Mouse (Mus musculus) cerebellum, adult (tissue): ENCODE results near the gene Ppan.

Experiments used
- ATAC-seq: cut with Nextera tagmentation; 2 replicates; pipeline ENCODE4 v1.9.2; 2017; ENCODE audit warnings: mild to moderate bottlenecking, moderate library complexity, mixed read lengths; ENCODE audit not compliant: insufficient number of reproducible peaks, low FRiP score, low TSS enrichment

Gene Ppan

DNA sequence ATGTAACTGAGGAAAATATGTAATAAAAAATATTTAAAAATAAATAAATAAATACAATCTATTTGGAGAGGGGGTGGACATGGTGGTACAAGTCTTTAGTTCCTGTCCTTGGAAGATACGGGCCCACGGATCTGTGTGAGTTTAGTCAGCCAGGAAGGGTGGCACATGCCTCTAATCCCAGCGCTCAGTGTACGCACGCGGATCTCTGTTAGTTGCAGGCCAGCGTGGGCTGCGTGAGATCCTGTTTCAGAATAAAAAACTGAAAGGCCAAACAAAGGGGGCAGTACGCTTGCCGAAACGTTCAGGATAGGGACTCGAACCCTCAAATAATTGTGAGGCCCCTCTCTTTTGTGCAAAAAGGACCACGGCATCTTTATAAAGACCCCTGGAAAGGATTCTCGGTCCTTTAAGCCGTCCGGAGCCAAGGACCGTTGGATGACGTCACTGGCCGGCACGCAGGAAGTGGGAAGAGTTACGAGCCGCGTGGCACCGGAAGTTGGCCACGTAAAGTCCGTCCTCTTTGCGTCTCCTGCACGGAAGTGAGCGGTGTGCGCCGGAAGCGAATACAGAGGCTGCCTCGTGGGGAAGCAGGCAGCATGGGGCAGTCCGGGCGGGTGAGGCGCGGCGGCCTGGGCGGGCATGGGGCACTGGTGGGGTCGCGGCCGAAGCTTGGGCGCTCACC, at the start of gene Ppan:
Gene Ppan, plus strand, starts transcription at position 472 of the 682 bp plus-strand sequence.
- peak; percentile 97 for ATAC-seq

DNA sequence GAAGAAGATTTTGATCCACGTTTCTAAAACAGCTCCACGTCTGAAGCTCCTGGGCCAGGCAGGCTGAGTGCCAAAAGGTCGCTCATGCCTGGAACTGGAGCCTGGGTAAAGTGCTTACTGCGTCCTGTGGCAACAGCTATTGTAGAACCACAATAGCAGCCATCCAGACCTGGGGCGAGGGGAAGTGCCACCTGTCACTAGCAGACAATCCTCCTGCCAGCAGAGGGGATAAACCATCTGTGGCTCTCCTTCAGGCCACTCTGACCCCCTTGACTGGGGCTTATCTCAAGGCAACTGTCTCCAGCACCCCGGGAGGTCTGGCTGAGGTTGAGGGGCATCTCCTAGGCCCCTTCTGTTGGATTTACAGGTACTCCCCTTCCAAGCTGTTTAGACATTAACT, 49.0 kb upstream of the Ppan start:
- ATAC-seq: no peak

DNA sequence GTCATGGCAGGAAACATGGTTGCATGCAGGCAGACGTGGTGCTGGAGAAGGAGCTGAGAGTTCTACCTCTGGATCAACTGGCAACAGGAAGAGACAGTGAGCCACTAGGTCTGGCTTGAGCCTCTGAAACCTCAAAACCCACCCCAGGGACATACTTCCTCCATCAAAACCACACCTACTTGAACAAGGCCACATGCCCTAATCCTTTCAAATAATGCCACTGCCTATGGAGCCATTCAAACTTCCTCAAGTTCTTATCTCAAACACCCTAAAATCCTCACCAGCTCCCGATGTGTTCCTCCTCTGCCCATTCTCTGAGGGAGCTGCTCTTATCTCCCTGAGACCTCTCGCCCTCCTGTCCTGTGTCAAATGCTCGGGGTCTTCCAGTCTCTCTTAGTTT, 45.8 kb upstream of the Ppan start:
- no peak for ATAC-seq

DNA sequence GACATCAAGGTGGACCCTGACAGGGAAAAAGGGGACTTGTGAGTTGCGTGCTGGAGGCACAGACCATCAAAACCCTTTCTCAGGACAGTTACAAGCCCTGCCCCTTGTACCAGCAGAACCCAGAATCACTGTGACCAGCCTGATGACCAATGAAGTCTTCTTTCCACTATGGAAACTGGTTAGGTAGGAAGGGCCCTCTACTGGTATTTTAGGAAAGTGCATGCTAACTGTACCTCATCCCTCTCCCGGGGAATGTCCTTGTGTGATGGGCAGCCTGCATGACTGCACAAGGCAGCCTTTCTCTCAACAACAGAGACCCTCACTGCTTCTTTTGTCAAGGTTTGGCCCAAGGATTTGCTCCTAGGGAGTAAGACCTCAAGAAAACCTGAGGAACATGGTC, 45.3 kb upstream of the Ppan start:
- ATAC-seq: 0 out of 2 replicates have a peak, but pooled peaks have one; percentile 40

DNA sequence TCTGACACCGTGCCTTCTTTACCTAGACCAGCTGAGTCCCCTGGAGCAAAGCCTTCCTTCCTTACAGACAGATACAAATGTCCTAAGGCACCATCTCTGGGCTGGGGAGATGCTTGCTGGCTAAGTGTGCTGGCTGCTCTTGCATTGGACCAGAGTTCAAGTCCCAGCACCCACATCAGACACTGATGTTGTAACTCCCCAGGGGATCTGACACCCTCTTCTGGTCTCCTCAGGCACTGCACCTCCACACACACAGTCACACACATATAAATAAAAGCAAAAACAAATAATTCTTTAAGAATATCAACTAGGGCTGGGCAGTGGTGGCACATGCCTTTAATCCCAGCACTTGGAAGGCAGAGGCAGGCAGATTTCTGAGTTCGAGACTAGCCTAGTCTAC, 37.8 kb upstream of the Ppan start:
- no peak for ATAC-seq

DNA sequence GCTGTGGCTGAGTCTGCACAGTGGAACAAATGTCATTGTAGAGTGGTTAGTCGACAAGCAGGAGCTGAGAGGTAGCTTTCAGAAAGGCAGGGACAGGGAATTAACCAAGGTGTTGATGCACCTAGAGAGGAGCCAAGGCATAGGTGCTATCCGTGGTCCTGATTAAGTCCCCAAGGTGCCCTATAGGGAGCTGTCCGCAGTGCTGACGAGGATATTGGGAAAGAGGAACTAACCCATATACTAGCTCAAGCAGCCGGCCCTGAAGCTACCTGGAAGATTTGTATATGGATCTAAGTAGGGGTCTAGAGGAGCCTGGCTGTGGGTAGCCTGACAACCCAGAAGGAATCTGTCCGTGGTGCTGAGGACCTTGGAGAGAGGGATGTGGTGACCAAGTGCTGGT, 30.8 kb upstream of the Ppan start:
- no peak for ATAC-seq

DNA sequence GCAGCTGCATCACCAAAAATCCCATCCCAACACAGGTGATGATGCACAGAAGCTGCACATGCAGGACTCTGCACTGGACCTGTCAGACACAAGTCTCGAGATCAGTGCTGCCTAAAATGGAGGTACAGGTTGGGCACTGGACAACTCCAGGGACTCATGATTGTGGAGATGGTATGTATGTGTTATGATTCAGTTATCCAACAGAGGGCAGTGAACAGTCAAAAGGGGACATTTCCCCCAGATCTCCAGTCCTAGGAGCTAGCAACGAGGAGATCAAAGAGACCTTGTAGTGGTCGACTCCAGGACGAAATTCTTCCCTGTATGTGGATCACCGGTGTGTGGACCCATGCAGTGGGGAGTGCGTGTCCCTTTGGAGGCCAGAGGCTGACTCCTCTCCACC, 28.0 kb upstream of the Ppan start:
- no peak for ATAC-seq

DNA sequence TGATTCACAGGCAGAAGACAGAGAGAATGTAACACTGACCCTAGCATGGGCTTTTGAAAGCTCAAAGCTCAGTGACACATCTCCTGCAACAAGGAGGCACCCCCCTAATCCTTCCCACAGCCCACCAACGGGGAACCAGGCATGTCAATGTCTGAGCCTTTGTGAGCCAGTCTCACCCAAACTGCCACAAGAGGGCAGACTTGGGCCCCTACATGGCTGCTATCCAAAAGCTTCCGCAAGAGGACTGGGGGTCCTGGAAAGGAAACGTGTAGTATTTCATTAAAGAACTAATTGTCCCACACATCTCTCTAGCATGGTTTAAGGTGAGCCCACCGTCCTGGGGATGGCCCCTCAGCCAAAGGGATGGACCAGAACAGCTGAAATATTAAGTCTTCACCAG, 26.2 kb upstream of the Ppan start:
- no peak for ATAC-seq

DNA sequence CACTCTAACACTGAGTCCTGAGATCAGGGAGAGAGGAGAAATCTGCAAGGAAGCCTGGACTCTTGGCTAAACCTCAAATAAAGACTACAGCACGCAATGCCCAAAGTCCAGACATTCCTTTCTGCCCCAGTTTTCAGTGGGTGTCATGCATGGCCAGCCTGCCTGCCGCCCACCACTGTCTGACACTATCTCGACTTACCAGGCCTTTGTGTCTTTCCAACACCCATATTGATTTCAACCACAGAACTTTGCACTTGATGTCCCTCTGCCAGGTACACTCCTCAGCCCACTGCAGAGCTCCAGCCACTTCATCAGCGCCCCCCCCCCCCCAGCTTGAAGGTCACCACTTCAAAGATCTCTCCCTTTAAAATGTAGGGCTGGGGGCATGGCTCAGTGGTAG, 25.8 kb upstream of the Ppan start:
- no peak for ATAC-seq

DNA sequence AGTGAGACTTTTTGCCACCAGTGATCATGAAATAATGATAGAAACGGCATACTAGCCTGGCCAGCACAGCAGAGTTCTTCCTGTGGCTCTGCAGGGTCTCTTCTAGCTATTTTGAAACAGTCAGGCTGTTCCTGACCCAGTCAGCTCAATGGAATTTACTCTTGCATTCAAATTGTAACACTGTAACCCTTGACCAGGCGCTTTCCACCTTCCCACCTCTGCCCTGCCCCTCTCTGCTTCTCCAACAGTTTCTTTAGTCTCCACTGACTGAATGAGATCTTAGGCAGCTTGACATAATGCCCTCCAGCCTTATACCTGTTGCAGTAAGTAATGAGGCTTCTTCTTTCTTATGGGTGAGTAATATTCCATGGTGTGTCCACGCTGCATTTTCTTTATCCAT, 21.1 kb upstream of the Ppan start:
- no peak for ATAC-seq

DNA sequence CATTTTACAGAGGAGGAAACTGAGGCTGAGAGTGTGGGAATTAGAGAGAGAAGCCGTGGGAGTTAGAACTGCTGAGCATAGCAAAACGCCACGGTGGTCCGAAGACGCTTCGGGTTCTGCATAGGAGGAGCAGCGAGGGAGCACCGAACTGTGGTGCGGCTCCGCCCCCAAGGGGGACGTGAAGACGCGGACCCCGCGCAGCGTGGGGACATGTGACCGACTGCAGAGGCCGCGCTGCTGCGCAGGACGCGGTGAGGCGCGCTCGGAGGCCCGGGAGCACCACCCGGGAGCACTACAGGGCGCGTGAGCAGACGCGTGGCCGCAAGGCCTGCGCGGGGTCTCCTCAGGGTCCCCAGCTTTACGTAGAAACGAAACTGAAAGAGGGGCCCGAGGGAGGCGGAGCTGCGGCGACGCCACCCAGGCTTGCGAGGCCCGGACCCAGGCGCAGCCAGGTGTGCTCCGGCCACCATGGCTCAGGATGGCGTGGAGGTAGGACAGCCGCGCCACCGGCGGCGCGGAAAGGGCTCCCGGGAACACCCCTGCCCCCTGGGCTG, 19.4 kb upstream of the Ppan start, which contains the start of gene A230050P20Rik:
Gene A230050P20Rik, plus strand, starts transcription at position 195 of the 554 bp plus-strand sequence.
- ATAC-seq: peak; percentile 73

DNA sequence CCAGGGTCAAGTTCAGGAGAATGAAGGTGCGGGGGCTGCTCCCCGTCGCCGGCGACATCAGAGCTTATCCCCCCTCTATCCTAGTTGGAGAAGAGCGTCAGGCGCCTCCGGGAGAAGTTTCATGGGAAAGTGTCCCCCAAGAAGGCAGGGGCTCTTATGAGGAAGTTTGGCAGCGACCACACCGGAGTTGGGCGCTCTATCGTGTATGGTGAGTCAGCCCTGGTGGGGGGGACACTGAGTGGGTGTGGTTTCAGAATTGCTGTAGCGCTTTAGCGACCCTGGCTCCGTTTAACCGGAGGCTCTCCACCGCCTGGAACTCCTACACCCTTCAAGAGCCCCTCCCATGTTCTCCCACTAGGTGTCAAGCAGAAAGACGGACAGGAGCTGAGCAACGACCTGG, 18.7 kb upstream of the Ppan start:
- no peak for ATAC-seq

DNA sequence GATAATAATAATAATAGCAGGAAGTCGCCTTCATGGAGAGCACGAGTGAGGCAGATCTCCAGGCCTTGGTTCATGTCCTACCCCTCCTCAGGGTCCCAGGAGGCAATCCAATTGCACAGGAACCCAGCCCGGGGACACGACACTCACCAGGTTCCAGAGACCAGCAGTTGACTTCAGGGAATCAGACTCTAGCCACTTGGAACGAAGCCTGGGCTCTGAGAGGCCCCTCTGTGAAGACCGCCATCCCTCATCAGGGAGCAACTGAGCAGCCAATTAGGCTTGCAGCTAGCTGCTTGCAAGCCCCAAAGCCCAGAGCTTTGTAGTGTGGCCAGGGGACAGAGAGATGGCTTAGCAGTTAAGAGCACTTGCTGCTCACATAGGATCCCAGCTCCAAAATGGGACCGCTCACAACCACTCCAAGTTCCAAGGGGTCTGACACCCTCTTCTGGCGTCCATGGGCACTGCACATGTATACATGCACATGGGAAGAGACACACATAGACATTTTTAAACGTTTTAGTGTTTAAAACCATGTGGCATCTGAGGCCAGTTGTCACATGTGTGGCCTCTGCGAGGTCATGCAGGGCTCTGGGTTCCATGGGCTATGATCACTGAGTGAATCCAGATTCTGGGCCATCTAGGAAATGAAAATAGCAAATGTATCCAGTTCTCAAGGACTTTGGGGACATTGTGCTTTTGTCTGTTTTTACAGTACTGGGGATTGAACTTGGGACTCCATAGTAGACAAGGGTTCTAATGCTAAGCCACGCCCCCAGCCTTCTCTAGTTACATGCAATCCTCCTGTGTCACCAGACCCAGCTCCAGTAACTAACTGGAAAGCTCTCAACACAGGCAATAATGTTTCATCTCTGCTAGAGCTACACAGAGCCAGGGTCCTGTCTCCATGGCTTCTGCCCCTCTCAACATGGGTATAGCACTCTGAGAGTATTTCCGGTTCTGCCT, 17.5 kb upstream of the Ppan start:
- ATAC-seq: no peak

DNA sequence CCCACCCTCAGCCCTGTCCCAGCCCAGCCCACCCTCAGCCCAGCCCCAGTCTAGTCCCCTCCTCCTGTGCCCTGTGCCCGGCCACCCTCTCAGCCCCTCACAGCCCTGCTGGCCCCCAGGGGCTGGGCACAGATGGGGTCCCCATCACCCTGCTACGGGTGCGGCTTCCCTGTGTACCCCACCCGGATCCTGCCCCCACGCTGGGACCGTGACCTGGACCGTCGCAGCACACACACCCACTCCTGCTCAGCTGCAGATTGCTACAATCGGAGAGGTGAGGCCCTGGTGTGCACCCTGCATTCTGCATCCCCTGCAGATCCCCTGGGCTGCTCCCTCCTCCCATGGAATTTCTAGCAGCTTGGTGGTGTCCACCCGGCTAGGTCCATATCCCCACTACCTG, 15.0 kb upstream of the Ppan start:
- ATAC-seq: no peak

DNA sequence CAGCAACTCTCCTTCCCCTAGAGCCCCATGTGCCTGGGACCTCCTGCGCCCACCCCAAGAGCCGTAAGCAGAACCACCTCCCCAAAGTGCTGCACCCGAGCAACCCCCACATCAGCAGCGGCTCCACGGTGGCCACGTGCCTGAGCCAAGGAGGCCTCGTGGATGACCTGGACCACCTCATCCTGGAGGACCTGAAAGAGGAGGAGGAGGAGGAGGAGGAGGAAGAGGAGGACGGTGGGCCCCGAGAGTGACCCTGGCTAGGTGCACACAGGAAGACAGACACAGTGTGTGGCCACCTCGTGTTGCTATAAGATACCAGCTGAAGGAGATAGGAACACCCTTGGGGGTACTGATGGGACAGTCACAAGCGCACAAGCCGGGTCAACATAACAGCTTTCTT, 14.5 kb upstream of the Ppan start:
- ATAC-seq: no peak

DNA sequence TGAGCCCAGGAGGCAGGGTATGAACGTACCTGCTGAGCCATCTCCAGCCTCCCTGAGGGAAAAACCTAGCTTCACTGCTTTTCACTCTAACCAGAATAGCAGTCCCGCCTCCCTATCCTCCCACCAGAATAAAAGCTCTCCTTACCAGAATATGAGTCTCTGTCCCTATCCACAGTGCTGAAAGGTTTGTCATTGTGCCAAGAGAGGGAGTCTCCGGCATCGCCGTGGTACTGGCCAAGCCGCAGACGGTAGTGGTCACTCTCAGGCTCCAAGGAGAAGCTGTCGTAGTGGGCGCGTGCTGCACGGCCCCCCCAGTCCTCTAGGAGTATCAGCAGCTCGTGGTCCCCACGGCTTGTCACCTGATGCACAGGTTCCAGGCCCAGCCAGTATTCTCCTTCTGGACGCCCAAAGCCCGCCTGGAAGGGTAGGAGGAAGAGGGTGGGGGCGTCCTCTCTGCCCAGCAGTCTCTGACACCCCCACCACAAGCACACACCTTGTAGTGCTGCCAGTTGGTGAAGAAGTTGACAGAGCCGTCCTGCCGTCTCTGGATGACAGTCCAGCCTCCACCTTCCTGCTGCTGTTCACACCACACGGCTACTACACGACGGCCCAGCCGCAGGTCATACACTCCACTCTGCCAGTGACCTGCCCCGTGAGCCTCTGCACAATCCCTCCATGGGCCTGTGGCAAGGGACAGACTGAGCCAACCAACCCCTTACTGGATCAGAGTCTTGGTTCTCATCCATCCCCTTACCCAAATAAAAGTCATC, 12.8 kb upstream of the Ppan start:
- no peak for ATAC-seq

DNA sequence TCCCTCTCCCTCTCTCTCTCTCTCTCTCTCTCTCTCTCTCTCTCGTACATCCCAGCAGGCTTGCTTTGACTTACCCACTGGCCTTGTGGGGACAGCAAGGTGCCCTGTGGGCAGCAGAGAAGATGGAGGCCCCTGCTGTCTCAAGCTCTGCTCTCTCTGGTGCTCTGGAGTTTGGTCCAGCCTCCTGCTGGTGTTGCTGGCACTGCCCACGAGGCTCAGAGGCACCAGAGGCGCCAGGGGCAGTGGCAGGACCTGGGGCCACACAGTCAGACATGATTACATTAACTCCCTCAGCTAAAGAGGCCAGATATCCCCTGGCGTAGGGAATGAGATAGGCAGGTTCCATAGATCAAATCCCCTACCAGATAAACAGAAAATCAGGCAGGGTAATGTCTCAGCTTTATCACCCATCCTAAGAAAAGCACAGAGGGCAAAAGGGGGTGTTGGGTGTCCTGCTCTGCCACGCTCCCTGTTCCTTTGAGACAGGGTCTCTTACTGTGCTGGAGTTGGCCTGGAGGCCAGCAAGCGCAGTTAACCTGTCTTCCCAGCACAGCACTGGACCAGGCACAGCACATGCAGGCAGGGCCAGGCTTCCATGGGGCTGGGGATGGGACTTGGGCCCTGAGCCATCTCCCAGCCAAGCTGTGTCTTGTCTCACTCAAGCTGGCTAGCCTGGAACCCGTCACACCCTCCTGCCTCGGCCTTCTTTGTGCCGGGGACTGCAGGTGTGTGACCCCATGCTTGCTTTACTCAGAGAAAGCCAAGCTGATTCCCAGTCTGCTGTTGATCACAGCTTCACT, 11.5 kb upstream of the Ppan start:
- no peak for ATAC-seq

DNA sequence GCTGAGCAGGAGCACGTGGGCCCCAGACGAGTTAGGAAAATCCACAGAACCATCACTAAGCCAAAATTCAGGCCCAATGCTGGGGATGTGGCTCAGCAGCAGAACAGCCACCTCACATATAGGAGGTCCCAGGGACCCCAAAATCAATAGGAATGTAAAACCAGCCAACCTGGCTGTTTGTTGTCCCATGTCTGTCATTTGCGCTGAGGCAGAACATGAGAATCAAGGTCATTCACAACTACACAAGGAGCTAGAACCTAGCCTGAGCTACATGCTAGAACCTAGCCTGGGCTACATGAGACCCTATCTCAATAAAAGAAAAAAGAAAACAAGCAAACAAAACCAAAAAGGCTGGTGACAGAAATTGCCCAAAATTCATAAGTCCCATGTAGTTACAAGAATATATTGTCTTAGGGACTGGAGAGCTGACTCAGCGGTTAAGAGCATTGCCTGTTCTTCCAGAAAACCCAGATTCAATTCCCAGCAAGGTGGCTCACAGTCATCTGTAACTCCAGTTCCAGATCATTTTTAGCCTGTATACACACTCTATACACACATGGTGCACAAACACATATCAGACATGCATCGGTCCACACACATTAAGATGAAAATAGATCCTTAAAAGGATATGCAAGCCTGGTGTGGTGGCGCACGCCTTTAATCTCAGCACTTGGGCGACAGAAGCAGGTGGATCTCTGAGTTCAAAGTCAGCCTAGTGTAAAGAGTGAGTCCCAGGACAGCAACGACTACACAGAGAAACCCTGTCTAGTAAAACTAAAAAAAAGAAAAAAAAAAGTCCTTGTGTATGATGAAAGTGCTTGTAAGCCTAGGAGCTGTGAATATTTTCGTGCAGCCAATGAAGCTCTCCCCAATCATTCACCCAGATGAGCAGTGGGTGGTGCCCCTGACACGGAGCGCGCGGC, 10.6 kb upstream of the Ppan start:
- ATAC-seq: no peak
